Mouse (Mus musculus) liver, embryonic 14.5 days (tissue): ENCODE results near the gene Rtn3. TPM values are rescaled to one million over a fixed set of nuclear protein-coding genes. Genes with fewer than 3 reads are reported as not detected.

ENCODE experiments used
- ATAC-seq: fragments of 200-750 bp; cut with Nextera tagmentation; 2 replicates; pipeline ENCODE4 v1.8.0; 2017; ENCODE audit warnings: moderate number of reproducible peaks, mild to moderate bottlenecking, moderate library complexity; ENCODE audit not compliant: insufficient read depth
- DNase-seq, 3 experiments: peaks; one replicate each; pipeline ENCODE4 v3.0.0-alpha.2; 2012 to 2013; ENCODE audit warnings: low read depth in 3 of 3, low spot score in 3 of 3
- H3K27ac ChIP-seq: fragments of 300-500 bp; sonication (generic); 2 replicates; pipeline ENCODE4 v1.5.1; 2014; ENCODE audit warnings: moderate library complexity, mild to moderate bottlenecking, control low read depth, inconsistent platforms
- H3K27me3 ChIP-seq: fragments of 300-500 bp; sonication (generic); 2 replicates; pipeline ENCODE4 v1.6.1; 2014; ENCODE audit warnings: mild to moderate bottlenecking, low read length, moderate library complexity; ENCODE audit not compliant: control insufficient read depth, insufficient read depth
- H3K36me3 ChIP-seq: fragments of 300-500 bp; sonication (generic); replicated peaks from 2 replicates; pipeline ENCODE4 v1.6.1; 2014; ENCODE audit warnings: low read depth; ENCODE audit not compliant: control insufficient read depth, insufficient read depth
- H3K4me1 ChIP-seq, 2 experiments: fragments of 200-500 bp in 1 of 2; fragments of 300-500 bp in 1 of 2; sonication (generic) in 1 of 2; replicated peaks; 2 replicates each; pipeline ENCODE4 v1.6.1; 2012 to 2014; ENCODE audit warnings: antibody characterized with exemption in 1 of 2, inconsistent platforms in 1 of 2, low read length in 1 of 2; ENCODE audit not compliant: control insufficient read depth in 2 of 2, insufficient read depth in 2 of 2
- H3K4me2 ChIP-seq: fragments of 300-500 bp; sonication (generic); 2 replicates; pipeline ENCODE4 v1.6.1; 2014; ENCODE audit warnings: low read depth, mild to moderate bottlenecking, control low read depth, moderate library complexity
- H3K4me3 ChIP-seq, 2 experiments: fragments of 200-500 bp in 1 of 2; fragments of 300-500 bp in 1 of 2; sonication (generic) in 1 of 2; 2 replicates each; pipeline ENCODE4 v1.5.1; 2012 to 2014; ENCODE audit warnings: low read depth in 2 of 2, low read length in 2 of 2, mild to moderate bottlenecking in 2 of 2, control low read depth in 1 of 2, inconsistent platforms in 1 of 2, moderate library complexity in 1 of 2; ENCODE audit not compliant: insufficient read depth in 1 of 2
- H3K9ac ChIP-seq: fragments of 300-500 bp; sonication (generic); replicated peaks from 2 replicates; pipeline ENCODE4 v1.6.1; 2014; ENCODE audit warnings: mild to moderate bottlenecking, control low read depth, moderate library complexity
- H3K9me3 ChIP-seq: fragments of 300-500 bp; sonication (generic); 2 replicates; pipeline ENCODE4 v1.6.1; 2016; ENCODE audit warnings: low read length, mixed read lengths; ENCODE audit not compliant: control insufficient read depth
- CTCF ChIP-seq: IDR thresholded peaks from 2 replicates; pipeline ENCODE4 v1.5.1; 2016; ENCODE audit warnings: antibody characterized with exemption, low read depth, control low read depth
- EP300 ChIP-seq: IDR thresholded peaks from 2 replicates; pipeline ENCODE4 v1.6.1; 2016; ENCODE audit warnings: antibody characterized with exemption, low read depth
- WGBS: fragments of 180-500 bp; shearing (Covaris S2); extraction: QIAGEN DNeasy Blood & Tissue Kit; methylation state at CpG from one replicate; pipeline ENCODE4 v1.1.7; 2014; ENCODE audit not compliant: insufficient replicate concordance; 5-methylcytosine and 5-hydroxymethylcytosine counted together
- polyA plus RNA-seq, 2 experiments: library from polyadenylated mRNA; depleted of rRNA in 1 of 2; stranded (reverse) in 1 of 2; unstranded in 1 of 2; fragments of >200 nt; fragmentation: Nextera tagmentation in 1 of 2; extraction: Ambion mirVana in 1 of 2; gene quantifications; 2 replicates each; pipeline versions ENCODE4 v1.2.1 to v1.2.3; 2012 to 2014

The Rtn3 gene
- polyA plus RNA-seq (2012; rRNA removed) (35.3 and 45.1 TPM in 2 replicates), polyA plus RNA-seq (2014; fragmentation: Nextera tagmentation; extraction: Ambion mirVana) (52.5 and 58.0 TPM in 2 replicates)

DNA sequence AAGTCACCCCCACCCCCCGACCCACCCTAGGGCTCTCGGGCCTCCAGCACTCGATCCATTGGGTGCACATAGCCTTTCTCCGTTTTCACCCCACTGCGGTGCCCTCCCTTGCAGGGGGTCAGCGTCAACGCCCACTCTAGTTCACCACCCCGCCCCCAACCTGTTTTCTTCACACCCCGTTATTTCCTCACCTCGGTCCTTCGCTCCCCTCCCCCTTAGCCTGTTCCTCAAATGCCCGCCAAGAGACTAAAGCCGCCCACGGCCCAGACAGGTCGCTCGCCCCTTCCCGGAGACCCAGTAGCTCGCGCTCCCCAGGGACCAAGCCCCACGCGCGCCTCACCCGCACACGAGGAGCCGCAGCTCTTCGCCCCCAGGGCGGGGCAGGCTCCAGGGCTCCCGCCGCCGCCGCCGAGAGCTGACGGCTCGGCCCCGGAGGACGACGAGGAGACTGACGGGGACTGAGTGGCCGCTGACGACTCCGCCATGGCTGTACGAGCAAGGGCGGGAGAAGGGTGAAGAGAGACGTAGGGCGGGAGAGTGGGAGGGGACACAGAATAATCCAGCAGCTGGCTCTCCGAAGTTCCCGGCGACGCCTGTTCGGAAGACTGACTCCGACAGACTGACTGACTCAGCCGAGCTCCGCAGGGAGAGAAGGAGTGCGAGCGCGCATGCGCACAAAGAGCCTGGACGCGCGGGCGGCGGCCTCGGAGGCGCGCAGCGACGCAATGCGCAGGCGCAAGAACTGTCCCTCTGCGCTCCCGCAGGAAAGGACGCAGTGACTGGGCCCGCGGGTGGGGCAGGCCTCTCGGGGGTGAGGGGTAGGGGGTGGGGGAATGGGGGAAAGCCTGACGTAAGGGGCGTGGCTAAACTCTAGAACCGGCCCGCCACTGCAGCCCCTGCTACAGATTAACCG lies at the start of gene Rtn3:
Gene Rtn3 (minus strand): TSS at position 683 of the 913 bp plus-strand sequence.
- H3K4me3 ChIP-seq = peak within 1 kb of the TSS; percentile 83
- under 1% methylated on average over 80 of the region's 80 CpGs for WGBS
- peak within 1 kb of the TSS; percentile 92 for H3K27ac ChIP-seq
- H3K4me2 ChIP-seq = peak within 1 kb of the TSS; percentile 71
- no peak for TF ChIP-seq CTCF
- no peak for TF ChIP-seq EP300
- peaks cover 7 to 15% of the 10 kb centered on the region in 2 experiments for H3K4me1 ChIP-seq
- peak within 1 kb of the TSS; percentile 93 for H3K9ac ChIP-seq
- H3K9me3 ChIP-seq = no peaks in the 10 kb centered on the region
- ATAC-seq (peak; percentile 90), DNase-seq (peak; percentile 90 to 93 (median 92))
- no peaks in the 10 kb centered on the region for H3K27me3 ChIP-seq
- no peaks in the 10 kb centered on the region; the same call in 1 of the 2 replicates for H3K36me3 ChIP-seq

DNA sequence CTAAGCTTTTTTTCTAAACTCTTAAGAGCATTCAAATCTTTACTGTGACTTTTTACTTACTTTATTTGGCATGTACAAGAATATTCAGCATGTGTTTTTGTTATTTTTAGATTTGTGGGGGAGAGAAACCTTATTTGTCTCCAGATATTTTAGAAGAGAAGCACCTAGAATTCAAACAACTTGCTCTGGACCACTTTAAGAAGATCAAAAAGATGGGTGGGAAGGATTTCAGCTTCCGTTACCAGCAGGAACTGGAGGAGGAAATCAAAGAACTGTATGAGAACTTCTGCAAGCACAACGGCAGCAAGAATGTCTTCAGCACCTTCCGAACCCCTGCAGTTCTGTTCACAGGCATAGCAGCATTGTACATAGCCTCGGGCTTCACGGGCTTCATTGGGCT lies 48.8 kb upstream of the Rtn3 start:
- WGBS = 78% methylated on average over 5 of the region's 5 CpGs
- no peak overlapping the region for H3K4me2 ChIP-seq

DNA sequence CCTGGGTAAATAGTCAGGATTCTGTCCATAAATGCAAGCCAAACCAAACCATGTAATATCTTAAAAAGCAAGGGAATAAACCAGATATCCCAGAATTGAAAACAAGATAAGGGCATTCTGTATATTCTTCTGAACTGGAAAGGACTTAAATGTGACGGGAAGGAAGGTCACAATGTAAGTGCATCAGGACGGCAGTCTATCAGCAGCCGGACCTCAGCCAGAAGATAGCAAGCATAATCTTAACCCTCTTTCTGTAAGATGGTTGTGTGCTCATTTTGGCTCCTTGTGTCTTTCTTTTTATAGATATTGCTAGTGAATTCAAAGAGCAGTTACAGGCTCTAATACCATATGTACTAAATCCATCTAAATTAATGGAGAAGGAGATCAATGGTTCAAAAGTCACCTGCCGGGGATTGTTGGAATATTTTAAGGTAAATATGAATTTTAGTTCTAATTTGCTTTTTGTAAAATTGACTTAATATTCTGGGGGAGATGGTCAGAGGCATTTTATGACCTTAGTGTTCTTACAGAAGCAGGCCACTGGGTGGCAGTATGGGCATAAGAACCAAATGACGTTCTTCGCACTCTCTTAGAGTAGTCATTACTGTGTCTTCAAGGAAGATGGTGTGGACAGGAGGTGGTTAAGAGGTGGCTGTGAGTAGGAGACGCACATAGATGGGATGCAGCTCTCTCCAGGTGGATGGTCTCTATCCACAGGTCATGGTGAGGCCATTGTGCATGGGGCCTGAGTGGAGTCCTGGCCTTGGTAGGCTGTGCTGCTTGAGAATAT lies 45.8 kb upstream of the Rtn3 start:
- Histone ChIP-seq H3K27me3 (no peaks in the 10 kb centered on the region), H3K36me3 (peaks cover 18% of the 10 kb centered on the region), H3K4me1 (no peaks in the 10 kb centered on the region), H3K4me2 (no peak overlapping the region), H3K9ac (no peak overlapping the region), H3K4me3 (no peak overlapping the region), H3K9me3 (no peaks in the 10 kb centered on the region), H3K27ac (no peak overlapping the region)
- TF ChIP-seq EP300 (no peak), CTCF (peak; percentile 82)
- WGBS = 50% methylated on average over 7 of the region's 7 CpGs
- peak; percentile 17 to 45 (median 23) for DNase-seq
- 0 out of 2 replicates have a peak, but pooled peaks have one; percentile 45 for ATAC-seq

More for the DNA sequence above, 48.8 kb upstream of the Rtn3 start:
- peaks cover 20% of the 10 kb centered on the region for H3K36me3 ChIP-seq
- no peak overlapping the region for H3K27ac ChIP-seq
- H3K4me1 ChIP-seq = no peaks in the 10 kb centered on the region
- H3K9me3 ChIP-seq = no peaks in the 10 kb centered on the region
- TF ChIP-seq CTCF (no peak), EP300 (no peak)
- no peak overlapping the region for H3K4me3 ChIP-seq
- DNase-seq = no peak
- no peak for ATAC-seq
- H3K27me3 ChIP-seq = no peaks in the 10 kb centered on the region
- no peak overlapping the region for H3K9ac ChIP-seq

DNA sequence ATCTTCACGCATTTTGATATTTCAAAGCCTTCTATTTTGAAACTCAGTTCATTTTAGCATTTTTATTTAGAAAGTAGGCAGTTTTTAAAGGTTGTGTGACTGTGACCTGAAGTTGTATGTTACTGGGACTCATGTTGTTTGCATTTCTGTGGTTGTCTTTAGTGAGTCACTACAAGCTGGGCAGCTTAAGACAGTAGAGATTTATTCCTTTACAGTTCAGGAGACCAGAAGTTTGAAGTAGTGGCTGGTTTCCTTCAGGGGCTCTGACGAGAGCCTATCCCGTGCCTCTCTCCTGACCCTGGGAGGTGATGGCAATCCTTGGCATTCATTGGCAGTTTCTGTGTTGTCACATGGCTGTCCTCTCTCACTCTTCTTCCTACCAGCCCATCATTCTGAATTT lies 41.8 kb upstream of the Rtn3 start:
- 78% methylated on average over 3 of the region's 3 CpGs for WGBS
- TF ChIP-seq CTCF (no peak), EP300 (no peak)
- H3K4me2 ChIP-seq = no peak overlapping the region
- DNase-seq (no peak), ATAC-seq (no peak)
- H3K36me3 ChIP-seq = peaks cover 26% of the 10 kb centered on the region
- no peaks in the 10 kb centered on the region for H3K4me1 ChIP-seq
- H3K27me3 ChIP-seq = no peaks in the 10 kb centered on the region
- H3K9ac ChIP-seq = no peak overlapping the region
- H3K27ac ChIP-seq = no peak overlapping the region
- H3K4me3 ChIP-seq = no peak overlapping the region
- no peaks in the 10 kb centered on the region for H3K9me3 ChIP-seq

DNA sequence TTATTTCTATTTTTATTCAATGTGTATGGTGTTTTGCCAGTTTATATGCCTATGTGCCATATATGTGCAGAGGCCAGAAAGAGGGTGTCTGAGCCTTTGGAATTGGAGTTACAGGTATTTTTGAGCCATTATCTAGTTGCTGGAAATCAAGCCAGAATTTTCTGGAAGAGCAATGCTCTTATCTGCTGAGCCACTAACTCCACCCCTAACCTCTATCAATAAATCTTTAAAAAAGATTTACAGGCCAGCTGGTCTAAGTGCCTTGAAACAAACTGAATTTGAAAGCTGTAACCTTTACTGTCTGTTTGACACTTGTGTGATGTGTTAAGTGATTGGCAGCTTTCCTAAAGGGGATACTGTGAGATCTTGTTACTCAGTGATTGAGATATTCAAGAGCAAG lies 40.7 kb upstream of the Rtn3 start:
- ATAC-seq (no peak), DNase-seq (no peak)
- H3K9me3 ChIP-seq = no peaks in the 10 kb centered on the region
- H3K27ac ChIP-seq = no peak overlapping the region
- no peak overlapping the region for H3K4me2 ChIP-seq
- H3K4me3 ChIP-seq = no peak overlapping the region
- no peaks in the 10 kb centered on the region for H3K27me3 ChIP-seq
- no peak overlapping the region for H3K9ac ChIP-seq
- H3K36me3 ChIP-seq = peaks cover 25% of the 10 kb centered on the region
- TF ChIP-seq EP300 (no peak), CTCF (no peak)
- no peaks in the 10 kb centered on the region for H3K4me1 ChIP-seq
